Comparison of ENCODE assay signal across 9 mouse cellular contexts in genomic region chr3:95027701-95028100, GRCm38 (mm10). TPM values are rescaled to one million over a fixed set of nuclear protein-coding genes. Genes with fewer than 3 reads are reported as not detected.
DNase-seq lines count a peak whose midpoint lies in the region; ATAC-seq and TF ChIP-seq lines count a peak whose summit lies in the region.
"Had no signal": no experiment of that assay in that cellular context is flagged by ENCODE, and none has a peak within 500 bp of the region (broad histone marks: within the 10 kb centered on the region; RNA-seq: fewer than 3 reads in every experiment).

No protein-coding gene starts in this region.

- no peaks in the 10 kb centered on the region for H3K9me3 ChIP-seq in heart, embryonic 13.5 days
- H3K9me3 ChIP-seq in G1E (replicated peaks), result no peaks in the 10 kb centered on the region
- no peaks in the 10 kb centered on the region for H3K9me3 ChIP-seq in intestine, embryonic 16.5 days (ENCODE audit: control insufficient read depth, low read length)
- H3K9me3 ChIP-seq in lung, embryonic 14.5 days (ENCODE audit: low read depth, low read length), result no peaks in the 10 kb centered on the region

- peaks cover 35% of the 10 kb centered on the region for H3K36me3 ChIP-seq in heart, embryonic 13.5 days
- peaks cover 55% of the 10 kb centered on the region for H3K36me3 ChIP-seq in G1E (replicated peaks)
- H3K36me3 ChIP-seq in intestine, embryonic 16.5 days (ENCODE audit: control insufficient read depth, insufficient read depth, low read length), result peaks cover 13% of the 10 kb centered on the region
- H3K36me3 ChIP-seq in lung, embryonic 14.5 days (ENCODE audit: insufficient read depth), result peaks cover 24% of the 10 kb centered on the region

- H3K4me3 ChIP-seq in heart, embryonic 13.5 days, result no peak overlapping the region
- H3K4me3 ChIP-seq in G1E (ENCODE audit: low read depth, low read length), result 0 out of 2 replicates have a peak overlapping the region, but pooled peaks have one; percentile 28
- H3K4me3 ChIP-seq in intestine, embryonic 16.5 days (ENCODE audit: low read length), result no peak overlapping the region
- H3K4me3 ChIP-seq in lung, embryonic 14.5 days (ENCODE audit: low read depth, low read length), result no peak overlapping the region

- peaks cover 35% of the 10 kb centered on the region for H3K4me1 ChIP-seq in heart, embryonic 13.5 days
- peaks cover 44% of the 10 kb centered on the region for H3K4me1 ChIP-seq in G1E (ENCODE audit: insufficient read depth, low read depth, low read length)
- peaks cover 25% of the 10 kb centered on the region for H3K4me1 ChIP-seq in intestine, embryonic 16.5 days (ENCODE audit: control insufficient read depth, insufficient read depth, low read length)
- peaks cover 6% of the 10 kb centered on the region; the same call in 1 of the 2 replicates for H3K4me1 ChIP-seq in lung, embryonic 14.5 days (ENCODE audit: insufficient read depth)

- no peak overlapping the region for H3K4me2 ChIP-seq in heart, embryonic 13.5 days
- no peak overlapping the region for H3K4me2 ChIP-seq in intestine, embryonic 16.5 days (ENCODE audit: low read depth, low read length)
- H3K4me2 ChIP-seq in lung, embryonic 14.5 days, result no peak overlapping the region

- H3K9ac ChIP-seq in heart, embryonic 13.5 days, result peak overlapping the region; percentile 33; the same call in 1 of the 2 replicates
- no peak overlapping the region for H3K9ac ChIP-seq in intestine, embryonic 16.5 days (ENCODE audit: low read depth, low read length)
- no peak overlapping the region for H3K9ac ChIP-seq in lung, embryonic 14.5 days

- H3K27ac ChIP-seq in heart, embryonic 13.5 days (replicated peaks), result 0 out of 2 replicates have a peak overlapping the region, but pooled peaks have one; percentile 8
- peak overlapping the region; percentile 39 for H3K27ac ChIP-seq in intestine, embryonic 16.5 days (ENCODE audit: low read length)
- H3K27ac ChIP-seq in lung, embryonic 14.5 days (ENCODE audit: low read depth), result 0 out of 2 replicates have a peak overlapping the region, but pooled peaks have one; percentile 9

- WGBS in heart, embryonic 13.5 days, result 43% methylated on average over 5 of the region's 5 CpGs
- 45% methylated on average over 5 of the region's 5 CpGs for WGBS in intestine, embryonic 16.5 days
- WGBS in lung, embryonic 14.5 days, result 40% methylated on average over 5 of the region's 5 CpGs

- no peaks in the 10 kb centered on the region for H3K27me3 ChIP-seq in heart, embryonic 13.5 days (replicated peaks)
- no peaks in the 10 kb centered on the region for H3K27me3 ChIP-seq in G1E (ENCODE audit: insufficient read depth, low read length)
- no peaks in the 10 kb centered on the region for H3K27me3 ChIP-seq in intestine, embryonic 16.5 days (replicated peaks; ENCODE audit: control insufficient read depth, insufficient read depth, low read length)
- no peaks in the 10 kb centered on the region for H3K27me3 ChIP-seq in lung, embryonic 14.5 days (ENCODE audit: insufficient read depth, low read length)
- H3K27me3 ChIP-seq: Patski had no signal

- intact Hi-C loops in heart, postnatal 14 days (cut with DNase I), result no loop called here
- intact Hi-C loops in heart, postnatal 36 days (cut with DNase I), result no loop called here

- DNase-seq in heart, postnatal 14 days, result no peak
- DNase-seq in G1E (ENCODE audit: low spot score), result no peak
- DNase-seq in lung, embryonic 14.5 days, result peak; percentile 52
- DNase-seq in thymus, adult 18-20 months, result peak; percentile 70 to 80
- no peak for DNase-seq in spleen, postnatal 4 days (ENCODE audit: low spot score in 2 of 2)
- DNase-seq in heart, postnatal 36 days, result no peak

- ATAC-seq in heart, embryonic 13.5 days (ENCODE audit: extremely low read depth, insufficient number of reproducible peaks, low FRiP score, low TSS enrichment), result no peak
- peak; percentile 71 for ATAC-seq in G1E (ENCODE audit: extremely low read depth, insufficient number of reproducible peaks, low FRiP score, poor library complexity, severe bottlenecking)
- ATAC-seq in intestine, embryonic 16.5 days, result peak; percentile 35; the same call in 1 of the 2 replicates
- ATAC-seq in lung, embryonic 14.5 days (ENCODE audit: insufficient read depth), result peak; percentile 53; the same call in 1 of the 2 replicates
- ATAC-seq: Patski had no signal

- TF ChIP-seq CTCF in G1E (IDR thresholded peaks at IDR 0.05; ENCODE audit: low read depth, low read length), result no peak
- TF ChIP-seq CTCF in lung, embryonic 14.5 days (IDR thresholded peaks at IDR 0.05; ENCODE audit: low read depth), result no peak

RNA-seq across cellular contexts. Expression of gene Zfp687, which starts 12.5 kb away (rescaled TPM):
- polyA plus RNA-seq in heart, embryonic 13.5 days (2015; fragmentation: Nextera tagmentation; extraction: Ambion mirVana), result 14.3 and 17.4 TPM in 2 replicates
- total RNA-seq in heart, postnatal 14 days (2021), result 10 to 100 TPM; 15.4 to 16.8 TPM
- total RNA-seq in G1E (2014; fragmentation: Nextera tagmentation) (44.7 and 52.9 TPM in 2 replicates), G1E (2017) (22.4 and 27.5 TPM in 2 replicates)
- polyA plus RNA-seq in G1E (2012), result 64.0 and 72.5 TPM in 2 replicates
- 16.9 and 17.6 TPM in 2 replicates for polyA plus RNA-seq in intestine, embryonic 16.5 days (2015; fragmentation: Nextera tagmentation; extraction: Ambion mirVana)
- 28.1 and 31.7 TPM in 2 replicates for polyA plus RNA-seq in lung, embryonic 14.5 days (2014; fragmentation: Nextera tagmentation; extraction: Ambion mirVana)
- total RNA-seq in heart, postnatal 36 days (2021), result 10 to 100 TPM; 11.4 to 15.8 TPM

RNA-seq across cellular contexts. Expression of gene Psmd4, which starts 14.7 kb away (rescaled TPM):
- polyA plus RNA-seq in heart, embryonic 13.5 days (2015; fragmentation: Nextera tagmentation; extraction: Ambion mirVana), result 198 and 214 TPM in 2 replicates
- 100 to 1,000 TPM; 118 to 132 TPM for total RNA-seq in heart, postnatal 14 days (2021)
- 92.0 and 92.7 TPM in 2 replicates for total RNA-seq in G1E (2014; fragmentation: Nextera tagmentation)
- 374 and 411 TPM in 2 replicates for total RNA-seq in G1E (2017)
- 108 and 177 TPM in 2 replicates for polyA plus RNA-seq in G1E (2012)
- polyA plus RNA-seq in intestine, embryonic 16.5 days (2015; fragmentation: Nextera tagmentation; extraction: Ambion mirVana), result 196 and 226 TPM in 2 replicates
- polyA plus RNA-seq in lung, embryonic 14.5 days (2014; fragmentation: Nextera tagmentation; extraction: Ambion mirVana), result 236 and 250 TPM in 2 replicates
- total RNA-seq in heart, postnatal 36 days (2021), result 100 to 1,000 TPM; 136 to 151 TPM

RNA-seq across cellular contexts. Expression of gene Pi4kb, which starts 53.2 kb away (rescaled TPM):
- 14.0 and 17.6 TPM in 2 replicates for polyA plus RNA-seq in heart, embryonic 13.5 days (2015; fragmentation: Nextera tagmentation; extraction: Ambion mirVana)
- 10 to 100 TPM; 33.5 to 35.3 TPM for total RNA-seq in heart, postnatal 14 days (2021)
- 39.8 and 70.6 TPM in 2 replicates for total RNA-seq in G1E (2014; fragmentation: Nextera tagmentation)
- 36.8 and 37.4 TPM in 2 replicates for total RNA-seq in G1E (2017)
- polyA plus RNA-seq in G1E (2012), result 11.7 and 11.8 TPM in 2 replicates
- 21.7 and 22.9 TPM in 2 replicates for polyA plus RNA-seq in intestine, embryonic 16.5 days (2015; fragmentation: Nextera tagmentation; extraction: Ambion mirVana)
- 24.7 and 25.9 TPM in 2 replicates for polyA plus RNA-seq in lung, embryonic 14.5 days (2014; fragmentation: Nextera tagmentation; extraction: Ambion mirVana)
- total RNA-seq in heart, postnatal 36 days (2021), result 10 to 100 TPM; 24.6 to 30.3 TPM

Comparison
In these comparisons a context has a peak if more than half of its experiments do, and no peak if none do; other contexts are left out.
1. DNase-seq: peak in lung, embryonic 14.5 days (single experiment) and thymus, adult 18-20 months (2 of 2); none in heart, postnatal 14 days (0 of 2), G1E (single experiment), spleen, postnatal 4 days (0 of 2) and heart, postnatal 36 days (0 of 2).
2. Peak in every context shown above with its lines, with median percentiles within 50 percentile points of each other: H3K27ac ChIP-seq.